Mouse (Mus musculus): ENCODE measurements around the gene Cry2.

Cry2 gene

GRCm38 (mm10) chr2:92386821-92387570 is 46.8 kb downstream of the Cry2 start:
- DNase-seq, result no peak

GRCm38 (mm10) chr2:92385113-92386051 is 48.5 kb downstream of the Cry2 start:
- DNase-seq, result no peak

- DNase-seq, result no peak
These were observed 49.7 kb downstream of the Cry2 start for GRCm38 (mm10) chr2:92384101-92384500.

GRCm38 (mm10) chr2:92382759-92383158 is 51.1 kb downstream of the Cry2 start:
- DNase-seq, result no peak

GRCm38 (mm10) chr2:92381901-92382588 is 51.8 kb downstream of the Cry2 start, which contains the start of gene 1700029I15Rik:
Gene 1700029I15Rik (plus strand): TSS chr2:92382538.
- DNase-seq, result no peak

- peak; percentile 45 to 60 for DNase-seq
These were observed 52.7 kb downstream of the Cry2 start for GRCm38 (mm10) chr2:92381161-92381560.

GRCm38 (mm10) chr2:92380495-92381050 is 53.3 kb downstream of the Cry2 start:
- DNase-seq, result no peak

DNA sequence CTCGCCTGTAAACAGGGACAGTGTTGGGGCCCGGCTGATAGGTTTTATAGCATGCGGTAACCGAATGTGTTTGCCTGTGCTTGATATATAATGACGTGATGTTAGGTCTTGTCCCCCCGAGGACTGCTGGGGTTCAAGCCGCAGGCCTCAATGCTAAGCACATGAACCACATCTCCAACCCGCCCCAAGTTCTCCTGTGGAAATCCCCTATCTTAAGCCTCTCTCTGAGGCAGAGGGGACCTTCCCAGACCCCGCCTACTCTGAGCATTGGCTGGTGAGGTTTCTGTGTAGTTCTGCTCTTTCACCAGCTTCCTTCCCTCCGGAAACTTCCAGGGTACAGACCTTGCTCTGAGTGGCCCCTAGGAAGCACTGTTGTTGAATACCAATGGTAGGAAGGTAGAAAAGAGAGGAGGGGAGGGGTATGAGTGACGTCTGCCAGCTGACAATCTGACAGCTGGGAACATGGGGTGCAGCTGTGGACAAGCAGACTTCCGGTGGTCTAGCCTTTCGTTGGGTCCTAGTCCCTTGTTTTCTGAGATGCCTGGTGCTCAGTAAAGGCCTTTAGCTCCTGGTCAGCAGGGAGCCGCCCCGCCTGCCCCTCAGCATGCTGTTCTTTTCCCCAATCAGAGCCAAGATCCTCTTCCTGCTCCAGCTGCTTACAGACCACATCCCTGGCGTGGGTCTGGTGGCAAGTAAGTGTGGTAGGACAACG is 53.9 kb downstream of the Cry2 start:
- no peak for DNase-seq

- no peak for DNase-seq
These were observed 56.5 kb downstream of the Cry2 start for GRCm38 (mm10) chr2:92377320-92377719.

GRCm38 (mm10) chr2:92376300-92376699 is 57.5 kb downstream of the Cry2 start:
- DNase-seq, result no peak

DNA sequence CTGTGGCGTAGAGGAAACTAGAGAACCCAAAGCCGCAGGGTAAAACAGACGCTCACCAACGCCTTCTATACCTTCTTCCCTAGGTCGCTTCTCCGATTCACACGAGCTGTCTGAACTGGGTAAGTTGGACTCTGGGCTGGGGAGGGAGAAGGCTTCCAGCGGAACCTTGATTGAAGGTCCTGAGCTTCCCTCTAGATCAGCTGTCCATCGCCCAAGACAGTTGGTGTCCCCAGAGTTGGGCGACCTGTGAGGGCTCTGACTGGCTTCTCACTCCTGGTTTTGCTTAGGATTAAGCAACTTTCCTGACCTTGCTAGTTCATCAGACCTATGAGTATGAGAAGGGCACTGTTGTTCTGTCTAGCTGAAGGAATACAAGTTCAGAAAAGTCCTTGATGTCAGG is 58.1 kb downstream of the Cry2 start:
- DNase-seq, result no peak

GRCm38 (mm10) chr2:92375099-92375623 is 58.7 kb downstream of the Cry2 start:
- DNase-seq, result peak; percentile 94 to 97

- DNase-seq, result peak; percentile 49 to 69
These were observed 59.3 kb downstream of the Cry2 start, which contains the start of the genes Pex16 and Large2 for GRCm38 (mm10) chr2:92374514-92374913. Gene Pex16 (plus strand): TSS chr2:92374676. Gene Large2 (minus strand): TSS chr2:92374869.

GRCm38 (mm10) chr2:92373437-92373813 is 60.4 kb downstream of the Cry2 start:
- DNase-seq, result no peak

DNA sequence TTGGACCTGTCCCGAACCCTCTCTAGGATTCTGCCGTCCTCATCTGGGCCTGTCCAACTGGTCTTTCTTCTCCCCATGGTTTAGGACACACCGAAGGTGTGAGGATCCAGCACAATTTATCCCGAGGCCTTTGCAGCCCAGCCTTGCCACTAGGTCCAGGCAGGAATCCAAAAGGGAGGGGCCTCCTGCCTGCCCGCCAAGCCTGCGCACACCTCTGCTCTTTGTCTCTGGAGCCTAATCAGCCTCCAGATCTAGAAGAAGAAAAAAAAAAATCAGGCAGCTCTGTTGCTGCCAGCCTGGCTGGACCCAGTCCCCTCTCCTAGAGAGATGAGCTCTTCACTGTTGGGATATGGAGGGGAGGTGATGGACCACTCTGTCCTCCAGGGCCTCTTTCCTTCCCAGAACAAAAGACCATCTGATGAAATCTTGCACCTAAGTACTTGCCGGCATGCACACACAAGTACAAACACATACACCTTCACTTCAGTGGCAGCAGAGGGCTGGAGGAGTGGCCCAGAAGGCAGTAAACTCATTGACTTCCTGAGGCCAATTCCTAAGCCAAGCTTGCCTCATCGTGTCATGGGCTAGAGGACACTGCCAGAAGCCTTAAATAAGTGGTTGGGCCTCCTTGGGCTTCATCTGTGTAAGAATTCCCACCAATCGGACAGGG is 60.9 kb downstream of the Cry2 start:
- DNase-seq, result peak; percentile 63 to 75

DNA sequence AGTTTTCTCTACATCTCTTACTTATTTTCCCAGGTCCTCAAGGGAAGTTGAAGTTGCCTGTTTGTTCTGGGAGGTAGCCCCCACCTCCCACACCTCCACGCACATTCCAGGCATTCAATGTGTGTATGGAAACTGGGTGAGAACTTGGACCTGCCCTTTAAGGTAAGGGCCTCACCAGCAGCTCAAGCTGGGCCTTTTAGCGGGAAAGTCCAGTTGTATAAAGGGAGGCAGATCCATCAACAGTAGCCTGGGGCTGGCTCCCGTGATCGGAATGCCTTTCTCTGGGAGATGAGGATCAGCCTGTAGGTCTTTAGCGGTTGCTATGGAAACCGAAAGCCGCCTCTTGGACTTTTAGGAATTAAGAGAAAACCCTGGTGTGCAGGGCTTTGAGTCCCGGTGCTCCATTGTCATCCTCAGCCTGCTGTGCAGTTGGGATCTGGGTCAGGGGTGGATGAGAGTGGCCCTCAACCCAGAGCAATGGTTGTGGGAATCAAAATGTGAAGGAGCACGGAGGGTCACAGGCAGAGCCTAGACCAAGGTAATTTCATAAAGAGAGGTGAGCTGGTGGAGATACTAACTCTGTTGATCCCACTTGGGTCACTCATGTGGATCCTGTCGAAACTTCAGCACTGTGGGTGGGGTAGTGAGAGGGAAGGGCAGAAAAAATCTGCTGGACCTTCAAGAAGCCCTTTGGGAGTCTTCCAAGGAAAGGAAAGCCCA is 61.7 kb downstream of the Cry2 start:
- DNase-seq, result peak; percentile 42 to 65

DNA sequence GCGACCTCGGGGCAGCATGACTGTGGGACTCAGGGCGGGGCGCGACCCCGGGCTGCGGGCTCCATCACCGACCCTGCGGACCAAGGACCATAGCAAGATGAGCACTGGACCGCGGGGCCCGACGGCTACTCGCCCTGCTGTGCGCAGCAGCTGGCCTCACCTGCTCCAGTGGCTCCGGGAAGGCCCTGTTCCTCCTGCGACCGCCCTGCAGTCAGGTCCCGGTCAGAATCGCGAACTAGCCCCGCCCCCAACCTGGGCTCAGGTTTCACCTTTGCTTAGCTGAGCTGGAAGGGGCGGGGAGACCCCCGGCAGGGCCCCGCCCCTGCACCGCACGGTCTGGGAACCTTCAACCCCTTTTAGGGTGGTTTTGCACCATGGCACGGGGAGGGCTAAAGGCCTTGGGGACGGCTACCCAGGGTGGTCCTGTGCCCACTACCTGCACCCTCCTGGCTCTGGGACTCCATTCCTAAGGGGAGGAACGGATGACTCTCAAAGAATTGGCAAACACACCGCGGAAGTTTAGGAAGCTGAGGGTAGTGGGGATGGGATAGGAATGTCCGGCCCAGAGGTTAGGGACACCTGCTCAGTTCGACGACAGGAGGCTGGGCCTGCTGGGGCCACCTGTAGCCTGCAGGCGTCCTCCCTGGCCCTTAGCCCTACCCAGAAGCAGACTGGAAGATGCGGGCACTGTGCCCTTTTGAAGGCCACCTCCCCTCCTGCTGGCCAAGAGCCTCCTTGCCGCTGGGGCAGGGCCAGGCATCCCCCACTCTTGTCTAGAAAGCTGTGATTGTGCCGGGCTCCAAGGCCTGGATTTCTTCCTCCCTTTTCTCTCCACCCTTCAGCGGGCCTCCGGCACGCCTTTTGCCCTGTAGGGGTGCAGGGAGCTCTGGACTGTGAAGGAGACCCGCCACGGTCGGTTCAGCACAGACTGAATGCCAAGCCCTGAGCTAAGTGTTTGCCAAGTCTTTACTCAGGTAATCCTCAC is 62.7 kb downstream of the Cry2 start:
- DNase-seq, result peak; percentile 93 to 96

DNA sequence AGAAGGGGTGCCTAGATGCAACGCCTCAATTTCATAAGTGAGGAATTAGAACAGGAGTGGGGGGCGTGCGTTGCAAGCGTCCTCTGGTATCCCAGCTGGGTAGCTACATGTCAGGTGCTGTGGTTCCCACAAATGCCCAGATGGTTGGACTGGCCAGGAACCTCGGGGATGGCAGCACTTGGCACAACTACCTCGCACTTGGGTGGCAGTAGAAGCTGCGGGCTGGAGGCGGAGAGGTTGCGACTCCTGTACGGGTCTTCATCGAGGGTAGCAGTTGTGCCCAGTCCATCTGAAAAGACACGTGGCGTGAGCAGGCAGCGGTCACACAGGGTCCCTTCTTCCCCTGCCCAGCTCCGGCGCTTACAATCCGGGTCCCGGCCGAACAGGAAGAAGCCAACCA is 63.5 kb downstream of the Cry2 start:
- no peak for DNase-seq

DNA sequence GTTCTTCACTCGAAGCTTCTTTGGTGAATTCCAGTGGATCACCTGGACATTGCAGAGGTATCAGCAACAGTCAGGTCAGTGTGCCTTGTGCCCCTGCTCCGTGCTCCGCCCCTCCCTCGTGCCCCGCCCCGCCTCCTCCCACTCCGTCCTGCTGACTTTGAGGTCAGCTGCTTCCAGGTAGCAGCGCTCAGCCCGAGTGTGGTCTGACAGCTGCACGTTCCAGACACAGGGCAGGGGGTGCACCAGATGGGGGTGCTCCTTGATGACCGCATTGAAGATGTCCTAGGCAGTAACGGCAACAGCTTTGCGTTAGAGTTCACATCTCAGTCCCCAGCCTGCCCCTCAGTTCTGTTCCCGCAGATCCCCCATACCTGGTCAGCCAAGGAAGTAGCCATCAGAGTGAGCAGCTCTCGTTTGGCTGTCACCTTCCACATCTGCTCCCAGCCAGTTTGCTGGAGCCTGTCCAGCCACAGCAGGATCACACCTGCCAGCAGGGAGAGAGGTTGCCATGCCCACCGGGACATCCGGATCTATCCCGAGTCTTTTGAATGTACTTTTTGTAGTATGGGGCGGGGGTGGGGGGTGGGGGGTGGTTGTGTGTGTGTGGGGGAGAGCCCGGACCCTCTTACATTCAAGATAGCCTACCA is 66.3 kb downstream of the Cry2 start:
- DNase-seq, result peak; percentile 46 to 60

Measured in kidney, postnatal 4 days (tissue).